Mouse (Mus musculus): ENCODE measurements at regions not wholly inside any gene's neighbourhood (a gene's known extent, or its start where the extent isn't known, plus 50 kb on each side); places are given as distances from the start of the nearest gene placed in this dataset.
A peak's percentile ranks its signal among the peaks of the same experiment; 100 is the strongest.

- DNase-seq (ENCODE audit: extremely low spot score): peak; percentile 2
Measured at GRCm38 (mm10) chr4:5379215-5379614, 586.1 kb upstream of the Impad1 start.

DNA sequence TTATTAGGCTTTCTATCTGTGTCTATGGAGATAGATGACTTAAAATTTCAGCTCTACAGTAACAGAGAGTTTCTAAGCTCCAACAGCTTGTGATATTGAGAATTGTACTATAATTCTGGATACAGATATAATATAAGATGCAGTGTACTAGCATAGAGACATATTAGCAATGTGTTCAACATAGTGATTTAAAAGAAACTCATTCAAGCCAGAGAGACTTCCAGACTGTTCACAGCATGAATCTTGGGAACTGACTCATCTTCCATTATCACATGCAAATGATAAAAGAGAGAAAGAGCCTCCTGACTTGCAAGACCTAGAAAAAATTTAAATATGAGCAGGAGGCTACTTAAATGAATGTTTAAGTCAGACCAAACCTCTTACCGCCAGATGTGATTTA, 565.1 kb upstream of the Impad1 start:
- no peak for DNase-seq (ENCODE audit: extremely low spot score)

DNA sequence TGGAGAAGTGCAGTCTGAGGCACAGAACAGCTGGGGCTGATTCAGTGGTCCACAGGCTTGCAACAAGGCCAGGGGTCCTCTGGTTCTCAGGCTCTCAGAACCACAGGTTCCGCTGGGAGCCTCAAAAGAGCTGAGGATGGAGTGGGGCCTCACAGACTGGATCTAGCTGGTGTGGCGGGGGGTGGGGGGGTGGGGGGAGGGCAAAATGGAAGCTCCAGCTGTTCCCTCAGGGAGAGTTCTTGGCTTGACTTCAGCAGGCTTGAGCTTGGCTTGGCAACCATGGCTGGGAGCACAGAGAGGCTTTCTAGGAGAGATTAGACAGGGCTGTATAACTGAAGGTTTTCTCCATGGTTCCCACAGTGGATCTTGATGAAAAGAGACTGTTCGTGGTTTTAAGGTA, 553.1 kb upstream of the Impad1 start:
- no peak for DNase-seq (ENCODE audit: extremely low spot score)

- no peak for DNase-seq (ENCODE audit: extremely low spot score)
Measured at GRCm38 (mm10) chr4:5344739-5345138, 551.6 kb upstream of the Impad1 start.

DNA sequence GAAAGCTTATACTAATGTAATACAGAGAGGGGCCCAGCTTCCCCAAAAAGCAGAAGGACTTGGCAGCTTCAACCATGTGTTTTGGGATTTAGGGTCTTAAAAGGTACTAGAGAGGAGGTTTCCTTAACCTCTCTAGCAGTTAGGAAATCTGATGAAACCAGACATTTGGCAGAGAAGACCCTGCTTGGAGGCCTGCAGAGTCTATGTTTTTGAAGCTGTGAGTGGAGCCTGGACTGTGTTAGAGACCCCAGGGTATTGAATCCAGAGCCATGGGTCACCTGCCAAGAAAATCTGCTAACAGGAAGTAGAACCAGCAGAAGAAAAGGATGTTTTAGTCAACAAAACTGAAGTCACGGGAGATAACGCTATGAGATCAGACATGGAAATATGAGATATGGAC, 551.2 kb upstream of the Impad1 start:
- no peak for DNase-seq (ENCODE audit: extremely low spot score)

GRCm38 (mm10) chr4:5337158-5337896, 544.2 kb upstream of the Impad1 start:
- DNase-seq (ENCODE audit: extremely low spot score): no peak

DNA sequence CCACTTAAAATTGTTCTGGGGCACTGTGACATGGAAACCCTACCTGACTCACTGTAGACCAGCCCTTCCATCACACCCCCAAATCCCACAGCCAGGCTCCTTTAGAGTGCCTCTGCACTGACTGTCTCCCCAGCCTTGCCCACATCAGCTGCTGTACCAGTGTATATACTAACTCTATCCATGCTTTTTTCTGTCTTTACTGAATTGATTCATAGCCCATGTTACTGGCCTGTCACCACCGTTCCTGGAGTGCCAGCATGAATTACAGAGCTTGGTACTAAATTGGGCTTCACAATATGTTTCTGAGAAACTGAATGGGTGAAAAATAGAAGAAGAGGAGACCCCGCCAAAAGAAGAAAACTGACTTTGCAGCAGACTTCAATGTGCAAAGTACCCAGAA, 541.9 kb upstream of the Impad1 start:
- no peak for DNase-seq (ENCODE audit: extremely low spot score)

DNA sequence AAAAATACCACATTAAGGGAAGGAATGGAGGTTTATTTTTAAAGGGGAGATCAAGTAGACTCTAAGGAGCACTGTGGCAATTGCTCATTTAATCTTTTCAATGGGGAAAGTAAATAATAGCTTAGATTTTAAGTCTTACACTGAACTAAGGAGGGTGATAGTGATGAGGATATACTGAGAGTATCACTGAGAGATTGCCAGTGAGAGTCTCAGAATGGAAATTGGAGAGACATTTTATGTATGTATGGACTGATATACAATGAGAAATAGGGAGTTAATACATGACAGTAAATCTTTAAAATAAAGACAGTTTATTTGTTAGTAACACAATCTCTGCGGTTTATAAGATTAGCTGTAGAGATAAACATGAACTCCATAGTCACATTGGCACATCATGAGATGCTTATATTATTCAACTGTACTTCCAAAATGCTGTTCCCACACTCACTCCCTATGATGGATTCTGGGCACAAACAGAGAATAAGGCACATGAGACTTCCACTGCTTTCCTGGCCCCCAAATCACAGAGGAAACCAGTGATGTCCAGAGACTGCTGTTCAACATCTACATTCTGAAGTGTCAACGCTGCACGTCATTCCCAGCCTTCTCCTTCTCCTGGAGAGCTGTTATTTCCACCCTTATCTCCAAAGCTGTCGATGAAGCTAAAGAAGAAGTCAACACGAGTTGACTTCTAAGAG, 535.5 kb upstream of the Impad1 start:
- DNase-seq (ENCODE audit: extremely low spot score): no peak

DNA sequence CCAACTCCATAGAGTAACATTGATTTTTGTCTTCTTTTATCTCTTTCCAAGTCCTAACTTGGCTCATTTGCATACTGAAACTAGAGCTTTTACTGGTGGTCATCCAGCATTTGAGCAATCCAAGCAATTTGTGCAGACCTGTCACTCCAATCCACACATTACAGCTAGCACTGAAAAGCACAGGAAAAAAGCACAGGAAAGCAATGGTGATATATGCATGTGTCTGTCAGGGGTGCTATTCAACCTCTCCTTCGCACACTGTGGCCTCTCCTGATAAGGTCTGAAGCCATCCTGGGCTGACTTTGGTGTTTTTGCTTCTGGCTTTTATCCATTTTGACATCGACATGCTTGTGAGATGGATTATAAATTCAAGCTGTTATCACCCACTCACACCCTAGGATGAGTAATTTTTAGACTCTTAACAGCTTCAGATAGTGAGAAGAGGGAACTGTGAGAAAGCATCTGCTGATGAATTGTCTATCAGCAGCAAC, 534.1 kb upstream of the Impad1 start:
- DNase-seq (ENCODE audit: extremely low spot score): peak; percentile 3

DNA sequence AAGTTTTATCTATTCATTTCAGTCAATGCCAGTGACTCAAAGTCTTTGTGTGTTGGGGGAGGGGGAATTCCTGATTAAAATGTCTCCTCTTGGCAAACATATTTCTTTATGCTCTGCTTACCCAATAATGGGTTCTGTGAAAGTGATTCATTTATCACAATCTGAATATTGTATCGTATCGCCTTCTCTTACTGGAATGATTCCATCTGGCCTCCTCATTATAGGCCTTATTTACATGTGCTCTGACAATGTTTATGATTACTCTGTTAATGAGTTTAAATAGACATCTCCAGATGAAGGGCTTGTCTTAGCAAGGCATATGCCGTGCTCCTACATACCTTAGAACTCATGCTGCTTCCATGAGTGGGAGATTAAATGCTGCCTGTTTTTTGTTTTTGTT, 508.3 kb upstream of the Impad1 start:
- no peak for DNase-seq (ENCODE audit: extremely low spot score)

GRCm38 (mm10) chr4:5301017-5301416, 507.9 kb upstream of the Impad1 start:
- no peak for DNase-seq (ENCODE audit: extremely low spot score)

DNA sequence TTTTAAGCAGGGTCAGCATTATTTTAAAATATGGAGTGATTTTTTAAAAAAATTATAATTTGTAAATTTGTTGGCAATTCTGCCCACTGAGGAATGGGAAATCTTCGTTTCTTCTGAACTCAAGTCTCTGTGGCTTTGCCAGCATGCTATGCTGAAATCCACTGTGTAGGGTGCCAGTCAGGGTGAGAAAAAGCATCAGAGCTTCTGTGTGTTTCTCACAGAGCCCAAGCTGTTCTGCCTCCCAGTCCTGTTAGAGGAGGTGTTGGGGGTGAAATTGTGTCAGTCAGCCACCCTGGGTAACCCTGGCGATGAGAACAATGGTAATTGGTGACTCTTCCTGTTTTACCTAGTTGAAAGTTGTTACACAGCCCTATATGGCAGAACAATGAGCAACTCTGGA, 506.1 kb upstream of the Impad1 start:
- DNase-seq (ENCODE audit: extremely low spot score): no peak

GRCm38 (mm10) chr4:5294030-5294429, 500.9 kb upstream of the Impad1 start:
- DNase-seq (ENCODE audit: extremely low spot score): no peak

DNA sequence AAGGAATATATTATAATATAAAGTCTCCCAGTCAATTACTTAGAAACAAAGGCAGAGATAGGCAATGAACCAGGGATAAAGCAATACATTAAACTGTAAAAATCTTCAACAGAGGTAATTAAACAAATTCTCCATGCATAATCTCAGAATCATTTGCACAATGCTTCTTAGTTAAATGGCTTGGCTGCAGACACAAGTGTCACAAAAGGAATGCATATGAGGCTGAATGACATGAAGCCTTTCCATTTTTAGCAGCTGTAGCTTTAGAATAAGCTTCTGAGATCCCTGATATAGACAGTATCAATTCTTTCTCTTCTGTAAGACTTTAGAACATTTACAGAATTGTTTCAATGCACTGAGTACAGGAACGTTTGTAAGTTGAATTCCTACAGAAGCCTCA, 483.0 kb upstream of the Impad1 start:
- DNase-seq (ENCODE audit: extremely low spot score): no peak
